Mouse (Mus musculus) spleen, adult 10 weeks (tissue): Measurements from ENCODE around the gene Lcn9. TPM values are rescaled to one million over a fixed set of nuclear protein-coding genes. Genes with fewer than 3 reads are reported as not detected.

Experiments used
- polyA plus RNA-seq: library from polyadenylated mRNA; stranded (reverse); fragments of 350-450 nt; fragmentation: Illumina TruSeq; extraction: RNeasy Lipid Tissue Mini Kit (QIAGEN cat#74804); gene quantifications from one replicate; pipeline ENCODE4 v1.2.3, GENCODE M21; 2015; ENCODE audit warnings: low replicate concordance; ENCODE audit not compliant: insufficient read depth

The Lcn9 gene
- polyA plus RNA-seq: not detected

GRCm38 (mm10) chr2:25822806-25823205, at the start of gene Lcn9:
TSS of gene Lcn9 (plus strand) at chr2:25823153.

GRCm38 (mm10) chr2:25776717-25777116, 46.2 kb upstream of the Lcn9 start, which contains the start of gene Lcn11:
TSS of gene Lcn11 (plus strand) at chr2:25777017.

GRCm38 (mm10) chr2:25781957-25782356, 41.0 kb upstream of the Lcn9 start, which contains the start of gene Gm13539:
TSS of gene Gm13539 (plus strand) at chr2:25782257.

GRCm38 (mm10) chr2:25815748-25816147, 7.2 kb upstream of the Lcn9 start, which contains the start of gene Glt6d1:
TSS of gene Glt6d1 (minus strand) at chr2:25815848.

GRCm38 (mm10) chr2:25847226-25847625, 24.3 kb downstream of the Lcn9 start, which contains the start of gene Sohlh1:
TSS of gene Sohlh1 (minus strand) at chr2:25847248.

GRCm38 (mm10) chr2:25863337-25864131, 40.6 kb downstream of the Lcn9 start, which contains the start of gene Kcnt1:
TSS of gene Kcnt1 (plus strand) at chr2:25863734.

Other genes starting within 250 kb of the Lcn9 start
- 0.43 TPM for gene Mamdc4, start 248.3 kb upstream of the Lcn9 start, polyA plus RNA-seq
- 21.0 TPM for gene Phpt1, start 247.9 kb upstream of the Lcn9 start, polyA plus RNA-seq
- 0.72 TPM for gene Ajm1, start 241.4 kb upstream of the Lcn9 start, polyA plus RNA-seq
- gene Rabl6, start 214.6 kb upstream of the Lcn9 start, polyA plus RNA-seq: 59.4 TPM
- gene Ccdc183, start 205.5 kb upstream of the Lcn9 start, polyA plus RNA-seq: not detected
- gene Tmem141, start 201.1 kb upstream of the Lcn9 start, polyA plus RNA-seq: 14.0 TPM
- gene Fcna, start 195.1 kb upstream of the Lcn9 start, polyA plus RNA-seq: 205 TPM
- gene Lcn8, start 170.0 kb upstream of the Lcn9 start, polyA plus RNA-seq: not detected
- not detected for gene Lcn5, start 165.2 kb upstream of the Lcn9 start, polyA plus RNA-seq
- not detected for gene Lcn6, start 146.4 kb upstream of the Lcn9 start, polyA plus RNA-seq
- not detected for gene Lcn10, start 140.4 kb upstream of the Lcn9 start, polyA plus RNA-seq
- gene Obp2a, start 123.1 kb upstream of the Lcn9 start, polyA plus RNA-seq: not detected
- 11.3 TPM for gene Bmyc, start 116.4 kb upstream of the Lcn9 start, polyA plus RNA-seq
- not detected for gene Obp2b, start 86.1 kb upstream of the Lcn9 start, polyA plus RNA-seq
- not detected for gene Lcn3, start 57.6 kb upstream of the Lcn9 start, polyA plus RNA-seq
- not detected for gene Lcn11, start 46.1 kb upstream of the Lcn9 start, polyA plus RNA-seq
- not detected for gene Gm13539, start 40.9 kb upstream of the Lcn9 start, polyA plus RNA-seq
- not detected for gene Glt6d1, start 7.3 kb upstream of the Lcn9 start, polyA plus RNA-seq
- not detected for gene Sohlh1, start 24.1 kb downstream of the Lcn9 start, polyA plus RNA-seq
- gene Kcnt1, start 40.6 kb downstream of the Lcn9 start, polyA plus RNA-seq: not detected
- 12.6 TPM for gene Camsap1, start 160.1 kb downstream of the Lcn9 start, polyA plus RNA-seq
- gene Ubac1, start 198.6 kb downstream of the Lcn9 start, polyA plus RNA-seq: 55.9 TPM